Mouse (Mus musculus) neutrophil, adult 83 days (primary cell): ENCODE measurements around the gene Chordc1. TPM values are rescaled to one million over a fixed set of nuclear protein-coding genes. Genes with fewer than 3 reads are reported as not detected.

Experiments
- total RNA-seq, 2 experiments: library from RNA; stranded (reverse); gene quantifications; one replicate each; pipeline ENCODE4 v1.2.4; 2023

The Chordc1 gene
- total RNA-seq, result 10 to 100 TPM; 29.6 to 30.7 TPM

GRCm38 (mm10) chr9:18291571-18292429 is at the start of gene Chordc1:
Chordc1 (plus strand) TSS chr9:18292125.

Other genes with a start within 250 kb of the Chordc1 start
- gene Naalad2, start 110.9 kb downstream of the Chordc1 start, total RNA-seq, result not detected
- gene Ubtfl1, start 112.3 kb downstream of the Chordc1 start, total RNA-seq, result not detected
- not detected for gene Mbd3l2, start 138.5 kb downstream of the Chordc1 start, total RNA-seq
- gene Zfp558, start 186.1 kb downstream of the Chordc1 start, total RNA-seq, result under 1 TPM; 0.24 to 0.50 TPM
- gene Mbd3l1, start 186.2 kb downstream of the Chordc1 start, total RNA-seq, result not detected